Mouse (Mus musculus) embryonic fibroblast, embryonic 13.5 days (primary cell): ENCODE data around the gene Dnah11. TPM values are rescaled to one million over a fixed set of nuclear protein-coding genes. Genes with fewer than 3 reads are reported as not detected.

Experiments
- H3K27ac ChIP-seq: 2 replicates; pipeline ENCODE4 v1.5.1; 2012; ENCODE audit warnings: low read length, control low read depth, inconsistent platforms; ENCODE audit not compliant: insufficient read depth
- H3K4me1 ChIP-seq: 2 replicates; pipeline ENCODE4 v1.6.1; 2011; ENCODE audit warnings: low read length; ENCODE audit not compliant: control insufficient read depth, insufficient read depth
- H3K4me3 ChIP-seq: 2 replicates; pipeline ENCODE4 v1.5.1; 2011; ENCODE audit warnings: mild to moderate bottlenecking, control low read depth, low read length; ENCODE audit not compliant: insufficient read depth
- CTCF ChIP-seq: IDR thresholded peaks from 2 replicates; pipeline ENCODE4 v1.5.1; 2011; ENCODE audit warnings: mild to moderate bottlenecking, control low read depth, low read length, moderate library complexity, borderline replicate concordance; ENCODE audit not compliant: insufficient read depth
- POLR2A ChIP-seq: IDR thresholded peaks from 2 replicates; pipeline ENCODE4 v1.6.1; 2011; ENCODE audit warnings: low read depth, mild to moderate bottlenecking, control low read depth, low read length, moderate library complexity
- polyA plus RNA-seq: library from polyadenylated mRNA; stranded (reverse); fragments of >200 nt; gene quantifications from 2 replicates; pipeline ENCODE4 v1.2.4, GENCODE M21; 2011; ENCODE audit warnings: low read depth; ENCODE audit not compliant: missing spikeins, insufficient read length

Dnah11 gene
- polyA plus RNA-seq, 1 experiment, result not detected

DNA sequence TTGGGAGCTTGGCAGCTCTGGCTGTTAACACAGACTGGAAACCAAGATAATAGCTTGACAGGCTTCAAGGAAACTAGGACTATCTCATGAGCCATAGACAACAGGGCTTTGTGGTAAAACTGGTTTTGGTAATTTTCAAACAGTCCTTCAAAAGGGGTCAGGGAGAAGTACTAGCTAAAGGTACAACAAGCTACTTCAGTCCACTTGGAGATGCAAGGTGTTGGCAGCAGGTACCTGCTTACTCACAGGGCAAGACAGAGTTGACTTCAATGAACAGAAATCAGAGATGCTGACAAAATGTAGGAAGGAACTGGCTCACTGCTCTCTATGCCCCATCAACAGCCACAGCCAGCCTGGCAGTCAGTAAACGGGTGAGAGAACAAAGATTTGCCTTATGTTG lies 14.1 kb downstream of the Dnah11 start:
- Histone ChIP-seq H3K4me3 (no peak overlapping the region), H3K4me1 (no peaks in the 10 kb centered on the region), H3K27ac (no peak overlapping the region)
- TF ChIP-seq POLR2A, result no peak
- TF ChIP-seq CTCF, result no peak

- H3K4me3 ChIP-seq, result no peak overlapping the region
- no peaks in the 10 kb centered on the region for H3K4me1 ChIP-seq
- H3K27ac ChIP-seq, result no peak overlapping the region
- no peak for TF ChIP-seq POLR2A
- TF ChIP-seq CTCF, result no peak
Measured at GRCm38 (mm10) chr12:118177756-118178155, 21.1 kb downstream of the Dnah11 start.

- TF ChIP-seq CTCF, result no peak
- no peak for TF ChIP-seq POLR2A
- H3K4me1 ChIP-seq, result no peaks in the 10 kb centered on the region
- no peak overlapping the region for H3K27ac ChIP-seq
- H3K4me3 ChIP-seq, result no peak overlapping the region
Measured at GRCm38 (mm10) chr12:118164785-118165184, 34.1 kb downstream of the Dnah11 start.

GRCm38 (mm10) chr12:118156986-118157385 lies 41.9 kb downstream of the Dnah11 start:
- TF ChIP-seq POLR2A (no peak), CTCF (no peak)
- no peaks in the 10 kb centered on the region for H3K4me1 ChIP-seq
- H3K4me3 ChIP-seq, result no peak overlapping the region
- no peak overlapping the region for H3K27ac ChIP-seq

DNA sequence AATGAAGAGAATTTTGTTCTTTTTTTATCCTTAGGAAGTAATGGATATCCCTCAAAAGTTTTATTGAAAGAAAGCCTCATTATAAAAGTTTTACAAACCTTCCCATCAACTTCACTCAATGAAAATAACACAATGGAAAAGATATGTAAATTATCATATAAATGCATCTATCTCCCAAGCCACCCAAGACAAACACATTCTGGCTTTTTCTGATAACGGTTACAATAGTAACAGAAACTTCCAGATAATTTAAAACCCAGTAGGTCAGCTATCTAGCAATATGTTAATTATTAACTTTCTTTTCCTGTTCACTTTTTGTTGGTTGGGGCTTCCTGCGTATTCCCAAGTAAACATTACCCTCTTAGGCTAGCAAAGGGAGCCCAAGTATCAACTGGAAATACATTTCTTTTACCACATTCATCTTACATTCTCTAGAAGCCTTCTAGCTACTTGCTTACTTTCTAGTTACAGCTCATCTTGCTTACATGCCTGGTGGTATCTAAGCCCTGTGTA lies 51.3 kb downstream of the Dnah11 start:
- TF ChIP-seq POLR2A (no peak), CTCF (no peak)
- no peak overlapping the region for H3K4me3 ChIP-seq
- no peaks in the 10 kb centered on the region for H3K4me1 ChIP-seq
- H3K27ac ChIP-seq, result no peak overlapping the region

GRCm38 (mm10) chr12:118128116-118128515 lies 70.7 kb downstream of the Dnah11 start:
- H3K4me1 ChIP-seq, result no peaks in the 10 kb centered on the region
- no peak overlapping the region for H3K4me3 ChIP-seq

DNA sequence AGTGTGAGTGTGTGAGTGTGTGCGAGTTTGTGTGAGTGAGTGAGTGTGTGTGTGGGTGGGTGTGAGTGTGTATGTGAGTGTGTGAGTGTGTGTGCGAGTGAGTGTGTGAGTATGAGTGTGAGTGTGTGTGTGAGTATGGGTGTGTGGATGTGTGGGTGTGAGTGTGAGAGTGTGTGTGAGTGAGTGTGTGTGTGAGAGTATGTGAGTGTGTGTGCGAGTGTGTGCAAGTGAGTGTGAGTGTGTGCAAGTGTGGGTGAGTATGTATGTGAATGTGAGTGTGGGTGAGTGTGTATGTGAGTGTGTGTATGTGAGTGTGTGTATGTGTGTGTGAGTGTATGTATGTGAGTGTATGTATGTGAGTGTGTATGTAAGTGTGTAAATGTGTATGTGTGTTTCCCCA lies 79.2 kb downstream of the Dnah11 start:
- Histone ChIP-seq H3K4me3 (no peak overlapping the region), H3K4me1 (no peaks in the 10 kb centered on the region), H3K27ac (no peak overlapping the region)
- no peak for TF ChIP-seq CTCF
- no peak for TF ChIP-seq POLR2A

More at GRCm38 (mm10) chr12:118128116-118128515, 70.7 kb downstream of the Dnah11 start:
- H3K27ac ChIP-seq, result no peak overlapping the region
- TF ChIP-seq CTCF (no peak), POLR2A (no peak)

- TF ChIP-seq CTCF (no peak), POLR2A (no peak)
- H3K27ac ChIP-seq, result no peak overlapping the region
- H3K4me3 ChIP-seq, result no peak overlapping the region
- H3K4me1 ChIP-seq, result no peaks in the 10 kb centered on the region
Measured at GRCm38 (mm10) chr12:118112599-118112998, 86.2 kb downstream of the Dnah11 start.

DNA sequence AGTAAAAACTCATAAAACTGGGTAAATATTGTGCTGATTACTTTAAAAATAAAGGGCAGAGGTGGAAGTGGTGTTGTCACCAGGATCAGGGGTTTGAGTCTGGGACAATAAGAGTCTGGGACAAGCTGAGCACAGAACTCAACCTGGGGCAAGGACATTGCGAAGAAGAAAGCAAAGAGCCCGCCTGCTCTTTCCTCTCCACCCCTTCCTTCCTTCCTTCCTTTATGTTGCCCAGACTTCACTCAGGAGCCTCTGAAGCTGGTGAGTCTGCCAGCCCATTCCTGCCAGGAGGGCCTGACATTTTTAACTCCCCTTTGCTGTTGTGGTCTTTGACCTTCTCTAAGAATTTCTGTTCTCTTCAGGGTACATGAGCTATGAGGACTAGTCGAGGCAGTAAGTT lies 86.9 kb downstream of the Dnah11 start:
- TF ChIP-seq POLR2A (no peak), CTCF (no peak)
- no peak overlapping the region for H3K4me3 ChIP-seq
- H3K27ac ChIP-seq, result no peak overlapping the region
- H3K4me1 ChIP-seq, result no peaks in the 10 kb centered on the region

GRCm38 (mm10) chr12:118107719-118108118 lies 91.1 kb downstream of the Dnah11 start:
- TF ChIP-seq POLR2A (no peak), CTCF (no peak)
- Histone ChIP-seq H3K4me3 (no peak overlapping the region), H3K27ac (no peak overlapping the region), H3K4me1 (no peaks in the 10 kb centered on the region)

DNA sequence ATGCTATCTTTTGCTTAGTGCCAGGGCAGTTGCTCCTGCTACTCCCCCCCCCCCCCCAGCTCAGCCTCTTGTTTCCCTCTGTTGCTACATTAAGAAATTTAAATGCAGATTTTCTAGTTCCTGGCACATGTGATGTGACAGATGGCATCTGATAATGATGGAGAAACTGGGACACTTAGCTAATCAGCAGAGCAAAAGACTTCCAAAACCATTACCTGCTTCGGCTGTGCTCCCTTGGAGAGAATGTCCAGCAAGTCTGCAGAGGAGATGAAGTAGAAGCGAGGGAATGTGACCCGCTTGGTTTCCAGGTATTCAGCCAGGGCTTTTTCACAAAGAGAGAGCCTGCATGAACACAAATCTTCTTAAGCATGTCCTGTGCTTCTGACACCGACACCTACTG lies 94.3 kb downstream of the Dnah11 start:
- no peaks in the 10 kb centered on the region for H3K4me1 ChIP-seq
- TF ChIP-seq CTCF (no peak), POLR2A (no peak)
- no peak overlapping the region for H3K27ac ChIP-seq
- no peak overlapping the region for H3K4me3 ChIP-seq

- no peak overlapping the region for H3K27ac ChIP-seq
- TF ChIP-seq CTCF, result no peak
- H3K4me3 ChIP-seq, result no peak overlapping the region
- no peaks in the 10 kb centered on the region for H3K4me1 ChIP-seq
Measured at GRCm38 (mm10) chr12:118099694-118100093, 99.1 kb downstream of the Dnah11 start.
